Mouse (Mus musculus) stomach, postnatal 0 days (tissue): ENCODE data around the gene Haao. TPM values are rescaled to one million over a fixed set of nuclear protein-coding genes. Genes with fewer than 3 reads are reported as not detected.

Experiments used
- ATAC-seq: fragments of 200-750 bp; cut with Nextera tagmentation; 2 replicates; pipeline ENCODE4 v1.8.0; 2017; ENCODE audit not compliant: low FRiP score, low TSS enrichment
- DNase-seq: peaks from one replicate; pipeline ENCODE4 v3.0.0-alpha.2; 2016; ENCODE audit warnings: low spot score
- H3K27ac ChIP-seq: fragments of 300-500 bp; sonication (generic); replicated peaks from 2 replicates; pipeline ENCODE4 v1.5.1; 2014; ENCODE audit warnings: mild to moderate bottlenecking, control low read depth
- H3K27me3 ChIP-seq: fragments of 300-500 bp; sonication (generic); 2 replicates; pipeline ENCODE4 v1.6.1; 2014; ENCODE audit warnings: low read length; ENCODE audit not compliant: control insufficient read depth, insufficient read depth
- H3K36me3 ChIP-seq: fragments of 300-500 bp; sonication (generic); 2 replicates; pipeline ENCODE4 v1.6.1; 2014; ENCODE audit warnings: low read length, mixed read lengths; ENCODE audit not compliant: control insufficient read depth, insufficient read depth
- H3K4me1 ChIP-seq: fragments of 300-500 bp; sonication (generic); replicated peaks from 2 replicates; pipeline ENCODE4 v1.6.1; 2014; ENCODE audit warnings: antibody characterized with exemption; ENCODE audit not compliant: control insufficient read depth, insufficient read depth
- H3K4me2 ChIP-seq: fragments of 300-500 bp; sonication (generic); replicated peaks from 2 replicates; pipeline ENCODE4 v1.6.1; 2014; ENCODE audit warnings: low read depth, mild to moderate bottlenecking, control low read depth, moderate library complexity
- H3K4me3 ChIP-seq: fragments of 300-500 bp; sonication (generic); 2 replicates; pipeline ENCODE4 v1.5.1; 2014; ENCODE audit warnings: low read depth, low read length, control low read depth
- H3K9ac ChIP-seq: fragments of 300-500 bp; sonication (generic); 2 replicates; pipeline ENCODE4 v1.6.1; 2014; ENCODE audit warnings: mild to moderate bottlenecking, low read length, control low read depth, mixed read lengths
- H3K9me3 ChIP-seq: fragments of 300-500 bp; sonication (generic); 2 replicates; pipeline ENCODE4 v1.6.1; 2016; ENCODE audit warnings: low read length; ENCODE audit not compliant: control insufficient read depth
- CTCF ChIP-seq: IDR thresholded peaks from 2 replicates; pipeline ENCODE4 v1.5.1; 2016; ENCODE audit warnings: antibody characterized with exemption, low read depth, mild to moderate bottlenecking, moderate library complexity
- EP300 ChIP-seq: optimal IDR thresholded peaks from 2 replicates; pipeline ENCODE3; 2016; ENCODE audit warnings: antibody characterized with exemption
- WGBS: fragments of 180-500 bp; shearing (Covaris S2); extraction: QIAGEN DNeasy Blood & Tissue Kit; methylation state at CpG from one replicate; pipeline ENCODE4 v1.1.7; 2014; 5-methylcytosine and 5-hydroxymethylcytosine counted together
- polyA plus RNA-seq: library from polyadenylated mRNA; unstranded; fragments of >200 nt; fragmentation: Nextera tagmentation; extraction: Ambion mirVana; gene quantifications from 2 replicates; pipeline ENCODE4 v1.2.1, GENCODE M21; 2015

The Haao gene
- polyA plus RNA-seq, 1 experiment from 2014 or later: 0.13 TPM

DNA sequence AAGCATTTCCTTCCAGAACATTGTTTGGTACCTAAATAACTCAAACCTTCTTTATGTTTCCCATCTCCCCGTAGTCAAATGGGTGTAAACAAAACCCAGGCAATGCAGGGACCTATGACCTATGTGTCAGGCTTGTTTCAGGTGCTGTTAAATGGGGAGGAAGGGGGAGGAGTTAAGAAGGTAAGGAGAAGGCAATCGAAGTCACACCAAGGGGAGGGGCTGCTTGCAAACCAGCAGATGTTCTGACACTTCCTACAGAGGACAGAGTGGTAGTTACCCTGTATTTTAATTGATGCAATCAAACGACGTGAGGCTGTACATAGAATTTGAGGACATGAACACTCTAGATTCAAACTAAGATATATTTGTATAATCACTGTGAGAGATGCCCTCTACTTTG, 719 bp upstream of the Haao start:
- H3K9ac ChIP-seq: no peak overlapping the region
- no peaks in the 10 kb centered on the region for H3K36me3 ChIP-seq
- H3K27me3 ChIP-seq: no peaks in the 10 kb centered on the region
- H3K4me3 ChIP-seq: no peak overlapping the region
- H3K4me2 ChIP-seq: no peak overlapping the region
- 39% methylated on average over 4 of the region's 4 CpGs for WGBS
- ATAC-seq: no peak
- TF ChIP-seq CTCF: no peak
- no peak for TF ChIP-seq EP300
- no peaks in the 10 kb centered on the region for H3K9me3 ChIP-seq
- H3K4me1 ChIP-seq: no peaks in the 10 kb centered on the region
- no peak for DNase-seq
- H3K27ac ChIP-seq: no peak overlapping the region

DNA sequence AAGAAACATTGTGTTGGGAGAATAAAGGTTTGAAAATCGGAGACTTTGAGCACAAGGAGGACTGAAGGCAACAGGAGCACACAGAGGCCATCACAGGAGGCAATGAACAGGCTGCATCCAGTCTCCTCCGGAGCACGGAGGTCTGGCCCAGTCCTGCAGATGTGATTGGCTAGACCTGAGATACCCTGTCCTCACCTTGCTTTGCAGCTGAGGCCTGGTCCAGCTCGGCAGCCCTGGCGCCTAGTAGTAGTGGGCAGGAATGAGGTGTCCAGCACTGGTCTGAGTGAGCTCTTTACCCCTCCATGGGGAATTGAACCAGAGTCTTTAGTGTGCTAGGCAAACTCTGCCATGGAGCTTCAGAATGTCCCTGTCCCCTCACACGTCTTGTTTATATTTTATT, 663 bp downstream of the Haao start:
- DNase-seq (no peak), ATAC-seq (no peak)
- Histone ChIP-seq H3K4me3 (no peak overlapping the region), H3K27ac (no peak overlapping the region), H3K4me1 (no peaks in the 10 kb centered on the region), H3K9ac (no peak overlapping the region), H3K27me3 (no peaks in the 10 kb centered on the region), H3K4me2 (no peak overlapping the region), H3K9me3 (no peaks in the 10 kb centered on the region), H3K36me3 (no peaks in the 10 kb centered on the region)
- TF ChIP-seq CTCF (no peak), EP300 (no peak)
- 82% methylated on average over 6 of the region's 6 CpGs for WGBS

DNA sequence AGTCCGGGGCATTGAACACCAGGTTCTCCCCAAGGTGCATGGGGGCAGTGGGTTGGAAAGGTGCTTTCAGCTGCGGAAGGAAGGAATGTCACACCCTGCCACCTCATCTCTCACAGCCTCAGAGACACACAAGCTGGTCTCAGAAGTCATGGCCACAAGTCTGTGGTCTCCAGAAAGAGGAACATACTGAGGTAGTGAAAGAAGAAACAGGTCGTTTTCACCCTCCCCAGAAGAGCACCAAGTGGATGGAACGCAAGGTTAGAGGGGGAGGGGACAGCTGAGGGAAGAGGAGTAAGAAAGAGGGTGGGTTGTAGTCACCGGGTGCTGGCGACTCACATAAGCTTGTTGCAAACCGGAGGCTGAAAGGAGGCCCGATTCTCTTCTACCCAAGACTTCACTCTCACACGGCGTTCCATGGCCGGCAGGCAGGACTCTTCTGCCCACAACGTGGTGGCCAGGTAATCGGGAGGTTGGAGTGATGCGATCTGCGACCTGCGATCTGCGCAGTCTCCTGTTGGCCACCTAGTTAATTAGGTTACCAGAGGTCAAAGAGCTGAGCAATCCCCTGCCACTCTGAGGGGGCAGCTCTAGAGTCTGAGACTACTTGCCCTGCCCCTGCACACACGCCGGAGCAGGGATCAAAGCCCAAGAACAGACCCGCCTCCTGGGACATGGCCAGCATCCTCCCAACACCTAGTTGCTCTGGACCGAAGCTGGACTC, 1.3 kb downstream of the Haao start:
- Histone ChIP-seq H3K4me2 (no peak overlapping the region), H3K4me3 (no peak overlapping the region), H3K36me3 (no peaks in the 10 kb centered on the region), H3K9me3 (no peaks in the 10 kb centered on the region), H3K4me1 (no peaks in the 10 kb centered on the region), H3K9ac (no peak overlapping the region), H3K27ac (no peak overlapping the region), H3K27me3 (no peaks in the 10 kb centered on the region)
- no peak for ATAC-seq
- no peak for TF ChIP-seq EP300
- no peak for TF ChIP-seq CTCF
- 81% methylated on average over 21 of the region's 21 CpGs for WGBS
- DNase-seq: no peak

DNA sequence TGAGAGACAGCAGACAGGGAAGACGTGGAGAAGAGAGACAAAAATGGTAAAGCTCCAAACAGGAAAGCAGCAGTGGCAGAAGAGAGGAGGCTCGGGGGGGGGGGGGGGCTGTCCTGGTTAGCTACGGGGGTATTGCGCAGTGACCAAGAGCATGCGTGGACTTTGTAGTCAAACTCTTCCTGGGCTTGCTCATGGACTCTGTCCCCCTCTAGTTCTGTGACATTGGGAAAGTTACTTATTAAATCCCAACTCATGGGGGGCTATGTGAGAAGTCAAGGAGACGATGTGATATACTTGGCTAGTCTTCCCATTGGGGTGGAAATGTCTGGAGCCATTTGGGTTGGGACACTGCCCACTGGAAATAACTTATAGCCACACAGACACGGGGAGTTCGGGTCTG, 2.2 kb downstream of the Haao start:
- Histone ChIP-seq H3K9ac (no peak overlapping the region), H3K4me3 (no peak overlapping the region), H3K27me3 (no peaks in the 10 kb centered on the region), H3K27ac (no peak overlapping the region), H3K9me3 (no peaks in the 10 kb centered on the region), H3K4me1 (no peaks in the 10 kb centered on the region), H3K4me2 (no peak overlapping the region), H3K36me3 (no peaks in the 10 kb centered on the region)
- no peak for TF ChIP-seq EP300
- TF ChIP-seq CTCF: no peak
- WGBS: 76% methylated on average over 7 of the region's 8 CpGs
- ATAC-seq (no peak), DNase-seq (no peak)

DNA sequence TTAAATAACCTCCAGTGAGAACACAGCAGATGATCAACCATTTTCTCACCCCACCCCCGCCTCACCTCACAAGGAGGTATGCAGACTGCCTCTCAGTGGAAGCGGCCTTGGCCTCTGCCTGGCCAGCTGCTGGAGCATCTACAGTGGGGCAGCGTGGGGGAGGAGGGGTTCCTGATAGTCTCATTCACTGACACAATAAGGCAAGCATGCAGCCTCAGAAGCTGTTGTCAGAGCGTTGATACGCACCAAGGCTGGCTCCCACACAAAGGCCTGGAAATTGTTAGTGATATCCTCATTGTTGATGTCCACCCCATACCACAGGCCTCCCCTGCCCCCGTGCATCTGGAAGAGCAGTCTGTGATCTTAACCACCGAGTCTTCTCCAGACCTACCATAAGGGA, 4.0 kb downstream of the Haao start:
- ATAC-seq (no peak), DNase-seq (no peak)
- H3K27ac ChIP-seq: no peak overlapping the region
- 64% methylated on average over 7 of the region's 7 CpGs for WGBS
- TF ChIP-seq CTCF (no peak), EP300 (no peak)
- no peaks in the 10 kb centered on the region for H3K27me3 ChIP-seq
- no peaks in the 10 kb centered on the region for H3K36me3 ChIP-seq
- no peaks in the 10 kb centered on the region for H3K4me1 ChIP-seq
- H3K9ac ChIP-seq: no peak overlapping the region
- H3K4me2 ChIP-seq: no peak overlapping the region
- no peaks in the 10 kb centered on the region for H3K9me3 ChIP-seq
- H3K4me3 ChIP-seq: no peak overlapping the region

DNA sequence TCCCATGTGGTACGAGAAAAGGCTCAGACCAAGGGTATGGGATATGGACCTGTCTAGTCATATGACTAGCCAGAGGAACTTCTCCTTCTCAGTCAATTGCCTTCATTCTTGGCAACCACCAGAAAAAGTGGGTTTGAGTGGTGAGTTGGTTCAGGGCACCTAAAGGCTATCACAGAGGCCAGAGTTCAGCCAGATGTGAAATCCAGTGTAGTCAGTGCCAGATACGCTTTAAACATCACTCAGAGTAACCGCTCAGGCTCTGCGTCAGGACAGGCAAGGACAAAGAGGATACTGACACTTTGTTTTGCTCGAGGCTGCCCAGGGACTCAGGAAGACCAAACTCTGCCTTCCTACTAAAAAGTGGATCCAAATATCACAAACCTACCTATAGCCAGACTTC, 6.8 kb downstream of the Haao start:
- DNase-seq: no peak
- Histone ChIP-seq H3K9ac (no peak overlapping the region), H3K27me3 (no peaks in the 10 kb centered on the region), H3K4me3 (no peak overlapping the region), H3K9me3 (no peaks in the 10 kb centered on the region), H3K27ac (no peak overlapping the region), H3K4me2 (no peak overlapping the region), H3K36me3 (no peaks in the 10 kb centered on the region), H3K4me1 (no peaks in the 10 kb centered on the region)
- TF ChIP-seq CTCF (no peak), EP300 (no peak)
- no peak for ATAC-seq
- WGBS: 86% methylated on average over 5 of the region's 5 CpGs
